Mouse (Mus musculus) thymus, postnatal 25 days (tissue): ENCODE results near the gene Kcnj6.

Source experiments
- DNase-seq: peaks from one replicate; pipeline ENCODE4 v3.0.0; 2022

The Kcnj6 gene

GRCm38 (mm10) chr16:94931343-94932301 lies 65.9 kb downstream of the Kcnj6 start:
- DNase-seq = no peak

- DNase-seq = no peak
Observed at GRCm38 (mm10) chr16:94925364-94925763, 72.1 kb downstream of the Kcnj6 start.

- no peak for DNase-seq
Observed at GRCm38 (mm10) chr16:94919177-94919576, 78.3 kb downstream of the Kcnj6 start.

DNA sequence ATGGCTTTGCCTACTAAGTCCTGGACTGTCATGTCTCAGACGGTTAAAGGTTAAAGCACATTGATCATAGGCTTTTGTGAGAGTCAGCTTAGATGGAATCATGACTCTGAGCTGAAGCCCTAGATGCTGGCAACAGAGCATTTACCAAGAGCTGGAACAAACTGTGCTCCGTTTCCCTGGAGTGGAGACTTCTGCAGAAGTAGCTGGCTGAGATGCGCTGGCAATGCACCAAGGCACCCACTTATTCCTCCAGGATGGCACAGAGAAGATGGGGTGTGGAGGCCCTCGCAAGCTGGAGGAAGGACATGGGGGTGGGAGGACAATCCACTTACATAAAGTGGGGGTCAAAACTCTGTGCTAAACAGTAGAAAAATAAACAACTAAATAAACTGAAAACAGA lies 91.5 kb downstream of the Kcnj6 start:
- DNase-seq = no peak

DNA sequence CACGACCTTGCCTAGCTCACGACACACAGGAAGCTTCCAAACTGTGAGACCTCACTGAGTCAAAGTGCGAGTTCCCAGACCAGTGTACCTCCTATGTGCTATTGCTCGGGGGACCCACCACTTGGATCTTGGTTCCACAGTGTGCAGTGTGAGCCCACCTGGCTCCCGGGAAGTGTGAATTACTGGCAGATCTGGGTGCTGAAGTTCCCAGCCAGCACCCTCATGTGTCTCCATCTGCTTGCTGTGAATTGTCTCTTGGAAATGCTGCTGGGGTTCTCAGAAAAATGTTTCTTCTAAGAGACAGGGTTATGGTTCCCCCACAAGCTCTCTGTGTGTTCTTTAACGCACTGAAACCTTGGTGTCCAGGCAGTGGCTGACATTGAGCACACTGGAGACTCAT lies 98.7 kb downstream of the Kcnj6 start:
- no peak for DNase-seq

GRCm38 (mm10) chr16:94892162-94892650 lies 105.3 kb downstream of the Kcnj6 start:
- DNase-seq = no peak

DNA sequence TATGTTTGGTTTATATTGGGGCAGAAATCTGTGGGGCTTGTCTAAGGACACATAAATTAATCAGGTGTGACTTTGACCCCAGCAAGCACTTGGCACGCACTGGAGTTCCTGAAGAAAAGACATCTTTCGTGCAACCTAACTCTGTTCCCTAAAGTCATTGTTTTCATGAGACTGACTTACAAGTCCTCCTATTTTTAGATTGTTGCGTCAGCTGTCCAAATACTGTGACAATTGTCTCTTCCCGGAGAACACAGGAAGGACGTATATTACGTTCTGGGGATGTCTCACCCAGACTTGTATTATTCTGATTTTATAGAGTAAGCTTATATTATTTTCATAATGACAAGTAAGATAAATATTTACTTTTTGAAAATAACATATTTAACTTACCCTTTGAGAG lies 106.9 kb downstream of the Kcnj6 start:
- no peak for DNase-seq

- DNase-seq = no peak
Observed at GRCm38 (mm10) chr16:94890056-94890455, 107.4 kb downstream of the Kcnj6 start.

GRCm38 (mm10) chr16:94888554-94888953 lies 108.9 kb downstream of the Kcnj6 start:
- no peak for DNase-seq

GRCm38 (mm10) chr16:94886398-94886797 lies 111.1 kb downstream of the Kcnj6 start:
- DNase-seq = no peak

DNA sequence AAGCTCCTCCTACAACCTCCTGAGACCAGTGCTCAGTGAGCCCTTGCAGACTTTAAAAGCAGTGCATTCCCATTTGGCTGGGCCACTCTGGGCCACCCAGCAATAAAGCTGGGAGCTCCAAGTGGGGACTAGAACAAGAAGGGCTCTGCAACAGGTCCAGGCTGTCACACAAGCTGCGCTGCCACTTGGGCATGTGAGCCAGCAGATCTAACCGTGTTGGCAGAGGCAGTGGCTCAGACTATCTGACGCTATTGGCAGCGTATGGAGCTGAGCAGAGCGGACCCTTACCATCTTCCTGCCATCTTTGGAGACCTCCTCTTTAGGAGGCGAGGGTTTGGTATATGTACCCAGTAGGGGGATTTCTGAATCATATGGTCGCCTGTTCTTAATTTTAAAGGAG lies 112.4 kb downstream of the Kcnj6 start:
- DNase-seq = no peak

- DNase-seq = no peak
Observed at GRCm38 (mm10) chr16:94883909-94884308, 113.6 kb downstream of the Kcnj6 start.

DNA sequence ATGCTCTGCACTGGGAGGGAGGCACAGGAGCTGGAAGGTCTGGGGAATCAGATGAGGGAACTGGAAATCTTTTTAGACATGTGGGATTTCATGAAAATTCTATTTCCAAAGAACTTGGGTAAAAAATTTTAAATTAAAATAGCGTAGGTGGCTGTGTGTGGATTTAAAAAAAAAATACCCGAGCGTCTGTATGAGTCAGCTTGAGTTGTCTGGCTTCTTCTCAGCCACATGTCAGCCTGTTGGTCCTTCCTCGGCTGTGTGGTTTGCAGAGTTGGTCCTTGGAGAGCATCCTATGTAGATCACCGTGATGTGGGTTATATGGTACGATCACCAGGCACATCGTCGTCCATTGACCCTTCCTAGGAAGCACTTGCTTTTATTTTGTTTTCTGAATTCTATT lies 114.3 kb downstream of the Kcnj6 start:
- DNase-seq = no peak

DNA sequence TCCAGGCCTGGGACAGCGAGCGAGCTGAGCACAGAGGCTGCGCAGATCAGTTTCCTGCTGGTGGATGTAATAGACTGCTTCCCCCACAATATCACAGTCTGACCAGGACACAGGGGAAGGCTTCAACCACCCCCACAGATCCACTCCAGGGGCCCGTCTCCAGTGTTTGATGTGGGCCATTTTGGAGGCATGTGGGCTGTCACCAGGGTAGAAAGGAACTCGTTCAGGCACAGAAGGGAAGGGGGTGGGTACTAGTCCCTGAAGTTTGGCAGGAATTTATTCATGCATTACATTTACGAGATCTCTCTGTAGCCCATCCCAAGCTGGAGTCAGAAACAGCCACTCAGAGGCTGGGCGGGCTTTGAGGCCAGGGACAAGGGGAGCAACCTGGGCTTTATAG lies 115.4 kb downstream of the Kcnj6 start:
- DNase-seq = no peak

GRCm38 (mm10) chr16:94872614-94873272 lies 124.8 kb downstream of the Kcnj6 start:
- no peak for DNase-seq

DNA sequence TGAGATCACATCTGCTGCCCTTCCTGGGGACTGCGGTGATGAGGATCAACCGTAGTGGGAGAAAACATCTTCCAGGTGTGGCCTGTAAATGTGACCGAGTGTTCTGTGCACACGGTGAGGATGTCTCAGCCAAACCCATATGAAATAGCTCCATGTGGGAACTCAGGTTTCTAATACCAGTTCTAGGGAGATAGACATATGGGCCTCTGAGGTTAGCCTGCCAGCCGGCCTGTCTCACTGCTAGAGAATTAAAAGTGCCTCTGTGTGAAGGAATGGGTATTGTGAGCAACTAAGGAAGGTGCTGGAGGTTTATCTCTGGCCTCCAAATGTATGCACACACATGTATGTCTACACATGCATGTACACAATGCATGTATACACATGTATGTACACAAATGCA lies 129.1 kb downstream of the Kcnj6 start:
- DNase-seq = no peak

GRCm38 (mm10) chr16:94866300-94866956 lies 131.1 kb downstream of the Kcnj6 start:
- no peak for DNase-seq

DNA sequence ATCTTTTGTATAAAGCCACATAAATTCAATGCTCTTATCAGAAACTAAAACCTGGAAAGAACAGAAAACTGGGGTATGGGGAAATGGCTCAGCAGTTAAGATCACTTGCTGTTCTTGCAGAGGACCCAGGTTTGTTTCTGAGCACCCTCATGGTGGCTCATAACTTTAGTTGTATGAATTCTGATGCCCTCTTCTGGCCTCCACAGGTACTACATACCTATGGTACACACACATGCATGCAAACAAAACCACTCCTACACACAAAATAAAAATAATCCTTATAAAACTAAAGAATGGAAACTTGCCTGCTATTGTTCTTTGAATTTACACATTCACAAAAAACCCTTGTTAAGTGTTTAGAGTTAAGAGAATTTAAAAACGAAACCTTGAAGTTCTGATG lies 131.7 kb downstream of the Kcnj6 start:
- no peak for DNase-seq

DNA sequence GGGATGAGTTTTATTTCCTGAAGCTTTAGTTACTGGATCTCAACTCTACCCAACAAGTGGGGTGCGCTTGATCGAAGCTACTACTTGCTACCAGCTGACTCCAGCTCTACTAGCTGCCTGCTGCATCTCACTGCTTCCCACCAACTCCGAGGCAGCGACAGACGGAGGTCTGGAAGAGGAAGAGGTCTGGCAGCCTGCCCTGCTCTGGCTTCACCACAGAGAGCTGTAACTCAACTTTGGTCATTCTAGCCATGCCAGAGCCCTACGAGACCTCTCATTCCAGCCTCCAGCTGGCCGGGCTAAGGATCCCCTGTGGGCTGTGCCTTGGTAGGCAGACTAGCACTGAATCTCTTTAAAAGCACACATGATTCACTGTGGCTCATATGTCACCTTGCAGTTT lies 132.4 kb downstream of the Kcnj6 start:
- DNase-seq = no peak

DNA sequence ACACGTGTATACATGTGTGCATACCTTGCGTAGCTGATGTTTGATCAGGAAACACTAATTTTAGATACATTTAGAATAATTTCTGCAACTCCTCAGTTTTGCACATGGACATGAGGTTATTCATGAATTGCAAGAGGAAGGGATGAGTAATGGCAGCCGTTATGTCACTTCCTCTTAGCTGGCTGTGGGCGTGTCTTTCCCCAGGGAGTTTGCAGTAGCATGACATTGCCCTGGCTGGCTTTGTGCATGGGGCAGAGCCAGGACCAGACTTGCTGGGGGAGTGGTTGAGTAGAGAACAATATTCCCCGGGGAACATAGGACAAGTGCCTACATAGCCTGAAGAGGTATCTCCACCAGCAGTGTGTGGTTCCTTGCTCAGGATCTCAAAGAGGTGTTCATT lies 134.0 kb downstream of the Kcnj6 start:
- no peak for DNase-seq

DNA sequence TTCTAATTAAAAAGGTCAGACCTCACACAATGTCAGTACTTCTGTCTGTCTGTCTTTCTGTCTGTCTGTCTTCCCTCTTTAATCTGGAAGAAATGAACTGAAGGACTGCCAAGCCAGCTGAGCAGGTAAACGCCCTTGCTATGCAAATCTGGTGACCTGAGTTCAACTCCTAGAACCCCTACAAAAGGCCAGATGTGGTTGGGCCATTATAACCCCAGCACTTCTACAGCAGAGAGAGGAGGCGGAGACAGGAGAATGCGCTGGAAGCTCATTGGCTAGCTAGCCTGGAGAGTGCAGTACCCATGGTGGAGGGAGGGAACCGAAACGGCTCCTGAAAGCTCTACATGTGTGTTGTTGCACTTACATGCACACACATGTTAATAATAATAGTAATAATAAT lies 141.5 kb downstream of the Kcnj6 start:
- no peak for DNase-seq

GRCm38 (mm10) chr16:94852407-94853160 lies 144.9 kb downstream of the Kcnj6 start:
- no peak for DNase-seq

- no peak for DNase-seq
Observed at GRCm38 (mm10) chr16:94850393-94850792, 147.1 kb downstream of the Kcnj6 start.
